Mouse (Mus musculus) neural tube, embryonic 12.5 days (tissue): ENCODE data around the gene 6430548M08Rik. TPM values are rescaled to one million over a fixed set of nuclear protein-coding genes. Genes with fewer than 3 reads are reported as not detected.

ENCODE experiments used
- ATAC-seq: fragments of 200-750 bp; cut with Nextera tagmentation; 2 replicates; pipeline ENCODE4 v1.8.0; 2017; ENCODE audit warnings: low read depth, mild to moderate bottlenecking, moderate TSS enrichment, moderate library complexity; ENCODE audit not compliant: low FRiP score
- H3K27ac ChIP-seq: fragments of 300-500 bp; sonication (generic); 2 replicates; pipeline ENCODE4 v1.5.1; 2016
- H3K27me3 ChIP-seq: fragments of 300-500 bp; sonication (generic); replicated peaks from 2 replicates; pipeline ENCODE4 v1.6.1; 2016; ENCODE audit warnings: mild to moderate bottlenecking
- H3K36me3 ChIP-seq: fragments of 300-500 bp; sonication (generic); 2 replicates; pipeline ENCODE4 v1.6.1; 2016; ENCODE audit warnings: mild to moderate bottlenecking
- H3K4me1 ChIP-seq: fragments of 300-500 bp; sonication (generic); 2 replicates; pipeline ENCODE4 v1.6.1; 2016
- H3K4me2 ChIP-seq: fragments of 300-500 bp; sonication (generic); replicated peaks from 2 replicates; pipeline ENCODE4 v1.6.1; 2016; ENCODE audit warnings: mild to moderate bottlenecking
- H3K4me3 ChIP-seq: fragments of 300-500 bp; sonication (generic); 2 replicates; pipeline ENCODE4 v1.5.1; 2016
- H3K9ac ChIP-seq: fragments of 300-500 bp; sonication (generic); 2 replicates; pipeline ENCODE4 v1.6.1; 2016; ENCODE audit warnings: mild to moderate bottlenecking
- H3K9me3 ChIP-seq: fragments of 300-500 bp; sonication (generic); 2 replicates; pipeline ENCODE4 v1.6.1; 2016; ENCODE audit warnings: mild to moderate bottlenecking
- WGBS: fragments of 180-500 bp; shearing (Covaris S2); methylation state at CpG from one replicate; pipeline ENCODE4 v1.1.7; 2016; 5-methylcytosine and 5-hydroxymethylcytosine counted together
- polyA plus RNA-seq: library from polyadenylated mRNA; unstranded; fragments of >200 nt; fragmentation: Nextera tagmentation; extraction: Ambion mirVana; gene quantifications from 2 replicates; pipeline ENCODE4 v1.2.1, GENCODE M21; 2016

Gene 6430548M08Rik
- polyA plus RNA-seq, 1 experiment from 2014 or later = 16.6 TPM

DNA sequence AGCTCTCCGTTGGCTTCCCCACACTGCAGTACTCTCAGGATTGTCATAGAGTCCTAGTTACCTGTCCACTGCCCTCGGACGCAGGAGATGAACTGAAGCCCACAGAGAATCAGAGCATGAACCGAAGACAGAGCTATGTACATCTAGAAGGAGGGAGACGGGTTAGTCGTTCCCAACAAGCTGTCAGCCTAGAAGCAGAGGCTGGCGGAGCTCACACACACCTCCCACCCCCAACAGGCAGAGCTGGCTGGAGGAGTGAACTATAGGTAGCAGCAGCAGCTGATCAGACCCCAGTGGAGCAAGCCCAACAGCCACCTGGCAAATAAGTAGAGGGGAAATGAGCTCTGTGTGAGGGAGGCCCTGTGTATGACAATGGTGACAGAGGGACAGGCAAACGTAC is 29.2 kb upstream of the 6430548M08Rik start:
- Histone ChIP-seq H3K27ac (no peak overlapping the region), H3K27me3 (no peaks in the 10 kb centered on the region), H3K9ac (no peak overlapping the region), H3K4me3 (no peak overlapping the region), H3K4me1 (no peaks in the 10 kb centered on the region), H3K4me2 (no peak overlapping the region), H3K36me3 (peaks cover 79% of the 10 kb centered on the region), H3K9me3 (no peaks in the 10 kb centered on the region)
- ATAC-seq = no peak
- WGBS = 91% methylated on average over 8 of the region's 8 CpGs

DNA sequence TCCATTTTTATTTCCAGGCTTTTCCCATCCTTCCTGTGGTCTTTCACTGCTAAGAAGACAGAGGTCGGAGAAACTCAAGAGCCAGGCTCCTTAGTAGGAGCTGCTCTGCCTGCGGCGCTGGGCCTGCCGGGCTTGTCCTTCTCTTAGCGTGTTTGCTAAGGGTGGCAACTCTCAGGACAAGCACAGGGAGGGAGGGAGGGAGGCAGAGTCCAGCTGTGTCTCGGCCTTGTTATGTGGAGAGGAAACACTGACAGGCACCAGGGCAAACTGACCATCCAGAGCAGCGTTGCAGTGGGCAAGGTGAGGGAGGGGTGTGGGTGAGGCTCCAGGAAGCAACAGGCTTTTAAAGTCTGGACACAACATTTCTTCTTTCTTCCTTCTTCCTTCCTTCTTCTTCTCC is 24.4 kb upstream of the 6430548M08Rik start:
- no peak overlapping the region for H3K4me2 ChIP-seq
- H3K4me3 ChIP-seq = no peak overlapping the region
- no peaks in the 10 kb centered on the region for H3K4me1 ChIP-seq
- no peak overlapping the region for H3K27ac ChIP-seq
- H3K9me3 ChIP-seq = no peaks in the 10 kb centered on the region
- 80% methylated on average over 7 of the region's 7 CpGs for WGBS
- no peak for ATAC-seq
- no peak overlapping the region for H3K9ac ChIP-seq
- no peaks in the 10 kb centered on the region for H3K27me3 ChIP-seq
- H3K36me3 ChIP-seq = peaks cover 82% of the 10 kb centered on the region

DNA sequence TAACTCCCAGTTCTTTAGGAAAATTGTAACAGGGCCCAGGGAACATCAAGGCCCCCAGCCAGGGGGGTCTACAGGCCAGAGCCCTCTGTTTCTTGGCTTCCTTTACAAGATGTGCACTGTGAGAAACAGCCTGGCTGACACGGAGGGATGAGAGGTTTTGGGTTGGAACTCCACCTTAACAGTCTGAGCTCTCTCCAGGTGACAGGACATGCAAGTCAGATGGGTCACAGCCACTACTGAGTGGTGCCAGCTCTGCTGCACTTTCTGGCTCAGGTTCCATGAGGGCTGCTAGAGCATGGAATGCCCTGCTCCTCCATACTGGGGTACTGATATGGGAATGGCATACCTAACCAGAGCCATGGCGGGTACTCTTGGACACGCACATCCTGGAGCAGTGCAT is 22.9 kb upstream of the 6430548M08Rik start:
- no peak for ATAC-seq
- WGBS = 96% methylated on average over 3 of the region's 3 CpGs
- no peaks in the 10 kb centered on the region for H3K4me1 ChIP-seq
- H3K9me3 ChIP-seq = no peaks in the 10 kb centered on the region
- no peak overlapping the region for H3K4me3 ChIP-seq
- H3K9ac ChIP-seq = no peak overlapping the region
- H3K36me3 ChIP-seq = peaks cover 67% of the 10 kb centered on the region
- no peak overlapping the region for H3K27ac ChIP-seq
- H3K27me3 ChIP-seq = no peaks in the 10 kb centered on the region
- no peak overlapping the region for H3K4me2 ChIP-seq

DNA sequence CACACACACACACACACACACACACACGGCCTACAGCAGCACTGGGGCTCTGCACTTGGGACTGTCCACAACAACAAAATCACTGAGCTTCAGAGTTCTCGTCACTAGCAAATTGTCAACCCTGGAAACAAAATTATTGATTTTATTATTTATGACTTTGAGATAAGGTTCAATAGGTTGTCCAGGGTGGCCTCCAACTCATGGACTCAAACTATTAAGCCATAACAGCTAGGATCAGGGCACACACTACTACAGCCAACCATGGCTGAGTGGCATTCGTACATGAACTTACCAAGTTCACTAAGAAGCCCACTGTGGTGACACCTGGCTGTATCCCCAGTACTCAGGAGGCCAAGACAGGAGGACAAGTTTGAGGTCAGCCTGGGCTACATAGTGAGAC is 20.8 kb upstream of the 6430548M08Rik start:
- ATAC-seq = no peak
- WGBS = 94% methylated on average over 3 of the region's 3 CpGs
- no peak overlapping the region for H3K4me2 ChIP-seq

DNA sequence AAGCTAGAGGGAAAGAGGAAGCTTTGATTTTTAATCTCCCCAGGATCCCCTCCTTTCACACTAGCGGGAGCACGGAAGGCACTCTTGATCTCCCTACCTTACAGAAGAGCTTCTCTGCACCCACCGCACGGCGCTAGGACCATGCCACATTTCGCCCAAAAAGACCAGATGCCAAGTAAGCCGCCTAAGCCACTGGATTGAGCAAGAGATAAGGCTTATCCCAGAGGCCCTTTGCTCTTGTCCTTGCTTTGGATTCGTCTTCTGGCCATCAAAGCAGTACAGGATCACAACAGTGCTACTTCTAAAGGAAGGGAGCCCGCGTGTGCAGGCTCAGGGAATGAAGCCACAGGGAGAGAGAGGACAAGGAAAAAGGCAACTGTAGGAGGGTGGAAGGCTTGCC is 19.2 kb upstream of the 6430548M08Rik start:
- H3K4me1 ChIP-seq = peaks cover 5% of the 10 kb centered on the region
- no peak overlapping the region for H3K4me3 ChIP-seq
- 88% methylated on average over 10 of the region's 10 CpGs for WGBS

More for the DNA sequence above, 20.8 kb upstream of the 6430548M08Rik start:
- Histone ChIP-seq H3K36me3 (peaks cover 47% of the 10 kb centered on the region), H3K27me3 (no peaks in the 10 kb centered on the region), H3K4me3 (no peak overlapping the region), H3K9me3 (no peaks in the 10 kb centered on the region), H3K4me1 (no peaks in the 10 kb centered on the region), H3K27ac (no peak overlapping the region), H3K9ac (no peak overlapping the region)

DNA sequence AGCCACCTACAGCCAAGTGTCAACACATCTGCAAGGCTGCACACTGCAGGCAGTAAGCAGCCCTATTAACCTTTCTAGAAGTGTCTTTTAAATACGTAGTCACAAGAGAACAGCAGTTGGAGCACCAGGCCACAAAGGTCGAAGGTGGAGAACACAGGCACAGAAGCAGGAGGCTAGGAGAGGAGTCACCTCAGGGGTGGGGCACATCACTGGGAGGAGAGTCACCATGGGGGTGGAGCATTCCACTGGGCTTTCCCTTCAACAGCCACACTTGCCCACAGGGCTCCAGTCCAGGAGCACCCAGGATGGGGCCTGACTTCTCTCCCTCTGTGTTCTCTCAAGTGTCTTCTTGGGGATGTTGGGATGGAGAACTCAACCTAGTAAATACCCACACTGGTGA is 17.5 kb upstream of the 6430548M08Rik start:
- H3K4me2 ChIP-seq = no peak overlapping the region
- peaks cover 22% of the 10 kb centered on the region for H3K36me3 ChIP-seq
- no peak overlapping the region for H3K27ac ChIP-seq
- no peaks in the 10 kb centered on the region for H3K27me3 ChIP-seq
- WGBS = 86% methylated on average over 2 of the region's 2 CpGs
- no peak overlapping the region for H3K4me3 ChIP-seq
- H3K4me1 ChIP-seq = peaks cover 14% of the 10 kb centered on the region
- no peak overlapping the region for H3K9ac ChIP-seq
- no peak for ATAC-seq
- no peaks in the 10 kb centered on the region for H3K9me3 ChIP-seq

More for the DNA sequence above, 19.2 kb upstream of the 6430548M08Rik start:
- Histone ChIP-seq H3K9ac (no peak overlapping the region), H3K4me2 (no peak overlapping the region), H3K27ac (no peak overlapping the region), H3K9me3 (no peaks in the 10 kb centered on the region), H3K36me3 (peaks cover 38% of the 10 kb centered on the region), H3K27me3 (no peaks in the 10 kb centered on the region)
- no peak for ATAC-seq

DNA sequence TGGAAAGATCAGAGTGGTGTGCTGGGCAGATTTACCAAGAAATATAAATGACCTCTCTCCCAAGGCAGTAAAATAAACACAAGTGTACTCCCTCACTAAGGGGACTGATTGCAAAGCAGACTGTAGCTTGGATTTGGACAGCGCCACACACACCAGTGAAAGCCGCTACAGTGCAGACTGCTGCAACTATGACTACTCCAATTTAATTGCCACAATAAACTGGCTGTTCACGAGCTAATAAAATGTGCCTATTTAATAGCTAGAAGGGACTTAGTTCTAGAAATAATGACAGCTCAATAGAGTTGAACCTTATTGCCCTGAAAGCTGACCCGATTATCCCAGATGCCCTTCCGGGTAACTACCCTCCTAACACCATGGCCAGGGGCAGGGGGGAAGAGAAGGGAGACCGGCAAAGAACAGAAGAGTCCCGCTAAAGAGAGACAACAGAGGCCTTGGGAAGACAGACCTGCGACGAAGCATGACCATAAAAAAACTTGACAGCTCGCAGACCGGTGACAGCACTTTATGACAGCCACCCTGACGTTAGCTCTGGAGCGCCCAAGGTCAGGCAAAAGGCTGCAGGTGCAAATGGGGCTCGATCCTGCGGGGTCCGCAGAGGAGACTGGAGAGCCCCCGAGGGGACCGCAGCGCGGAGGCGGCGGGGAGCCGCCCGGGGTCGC is 13.4 kb upstream of the 6430548M08Rik start:
- Histone ChIP-seq H3K27me3 (no peaks in the 10 kb centered on the region), H3K9me3 (no peaks in the 10 kb centered on the region), H3K36me3 (peaks cover 6% of the 10 kb centered on the region), H3K4me1 (peaks cover 26% of the 10 kb centered on the region), H3K4me3 (peak overlapping the region; percentile 97), H3K4me2 (peak overlapping the region; percentile 94), H3K27ac (peak overlapping the region; percentile 50), H3K9ac (peak overlapping the region; percentile 94)
- WGBS = 3% methylated on average over 25 of the region's 25 CpGs
- 0 out of 2 replicates have a peak, but pooled peaks have one; percentile 9 for ATAC-seq

GRCm38 (mm10) chr8:120101068-120101972 is 12.6 kb upstream of the 6430548M08Rik start, which contains the start of gene Zdhhc7:
Gene Zdhhc7 (minus strand): TSS chr8:120101482.
- Histone ChIP-seq H3K36me3 (peaks cover 6% of the 10 kb centered on the region), H3K4me1 (peaks cover 26% of the 10 kb centered on the region), H3K9ac (peak within 1 kb of the TSS; percentile 94), H3K4me2 (peak within 1 kb of the TSS; percentile 94), H3K4me3 (peak within 1 kb of the TSS; percentile 97), H3K27me3 (no peaks in the 10 kb centered on the region), H3K27ac (peak within 1 kb of the TSS; percentile 50), H3K9me3 (no peaks in the 10 kb centered on the region)
- peak; percentile 74 for ATAC-seq
- under 1% methylated on average over 86 of the region's 88 CpGs for whole genome bisulfite sequencing

DNA sequence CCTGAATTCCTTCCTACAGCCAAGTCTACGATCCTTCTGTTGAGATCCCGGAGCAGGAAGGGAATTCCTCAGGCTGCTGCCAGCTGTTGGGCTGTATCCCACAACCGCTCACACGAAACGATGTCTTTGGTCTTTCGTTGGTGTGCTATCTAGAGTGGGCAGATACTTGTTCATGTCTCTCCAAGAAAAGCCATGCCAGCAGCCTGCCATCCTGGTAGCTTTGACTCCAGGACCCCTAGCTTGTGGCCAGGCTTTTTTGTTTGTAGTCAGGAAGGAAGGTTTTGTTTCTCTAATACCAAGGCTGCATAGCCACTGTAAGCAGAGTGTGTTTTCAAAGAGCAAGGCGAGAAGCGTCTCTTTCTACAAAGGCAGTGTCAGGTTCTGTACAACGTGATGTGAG is 10.0 kb upstream of the 6430548M08Rik start:
- Histone ChIP-seq H3K27me3 (no peaks in the 10 kb centered on the region), H3K4me1 (peaks cover 26% of the 10 kb centered on the region), H3K4me3 (no peak overlapping the region), H3K4me2 (no peak overlapping the region), H3K9ac (no peak overlapping the region), H3K9me3 (no peaks in the 10 kb centered on the region), H3K36me3 (peaks cover 6% of the 10 kb centered on the region), H3K27ac (no peak overlapping the region)
- no peak for ATAC-seq
- 93% methylated on average over 9 of the region's 9 CpGs for WGBS

- Histone ChIP-seq H3K4me2 (no peak overlapping the region), H3K9ac (0 out of 2 replicates have a peak overlapping the region, but pooled peaks have one; percentile 13), H3K9me3 (no peaks in the 10 kb centered on the region), H3K27me3 (no peaks in the 10 kb centered on the region; the same call in 1 of the 2 replicates), H3K4me3 (no peak overlapping the region), H3K27ac (no peak overlapping the region), H3K36me3 (peaks cover 6% of the 10 kb centered on the region), H3K4me1 (peaks cover 20% of the 10 kb centered on the region)
- WGBS = 60% methylated on average over 9 of the region's 9 CpGs
- no peak for ATAC-seq
Observed at GRCm38 (mm10) chr8:120104721-120105272, 9.2 kb upstream of the 6430548M08Rik start.

DNA sequence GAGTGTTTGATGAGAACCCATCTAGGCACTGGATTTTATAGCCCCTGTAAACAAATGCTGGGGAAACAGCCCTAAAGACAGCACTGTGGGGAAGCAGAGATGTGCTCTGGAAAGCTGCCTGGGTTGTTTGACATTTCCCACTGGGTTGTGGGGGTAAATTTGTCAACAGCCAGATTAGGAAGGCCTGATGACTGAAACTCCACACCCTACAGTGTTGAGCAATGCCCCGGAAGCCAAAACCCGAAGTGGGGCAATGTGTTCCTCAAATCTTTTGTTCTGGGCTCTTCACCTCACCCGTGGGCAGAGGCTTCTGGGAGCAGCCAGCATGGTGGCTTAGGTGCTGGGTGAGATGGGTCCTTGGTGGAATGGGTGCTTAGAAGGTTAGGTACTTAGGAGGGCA is 4.8 kb upstream of the 6430548M08Rik start:
- Histone ChIP-seq H3K9me3 (no peaks in the 10 kb centered on the region), H3K36me3 (peaks cover 3% of the 10 kb centered on the region; the same call in 1 of the 2 replicates), H3K4me1 (peaks cover 7% of the 10 kb centered on the region), H3K4me3 (no peak overlapping the region), H3K9ac (no peak overlapping the region), H3K27ac (no peak overlapping the region), H3K27me3 (peaks cover under 1% of the 10 kb centered on the region), H3K4me2 (no peak overlapping the region)
- 15% methylated on average over 3 of the region's 3 CpGs for WGBS
- no peak for ATAC-seq

- Histone ChIP-seq H3K9ac (no peak overlapping the region), H3K4me1 (peaks cover 14% of the 10 kb centered on the region), H3K4me2 (no peak overlapping the region), H3K27ac (no peak overlapping the region), H3K27me3 (peaks cover 17% of the 10 kb centered on the region), H3K9me3 (no peaks in the 10 kb centered on the region), H3K36me3 (no peaks in the 10 kb centered on the region), H3K4me3 (no peak overlapping the region)
- no peak for ATAC-seq
- 71% methylated on average over 4 of the region's 4 CpGs for WGBS
Observed at GRCm38 (mm10) chr8:120110966-120111365, 3.0 kb upstream of the 6430548M08Rik start.
